Mouse (Mus musculus) thymus, adult 2 months (tissue): ENCODE measurements around the gene Hnrnpk.

Experiments
- CTCF ChIP-seq: fragments of 200-500 bp; IDR thresholded peaks from 2 replicates; pipeline ENCODE4 v1.5.1; 2012; ENCODE audit warnings: mild to moderate bottlenecking, control low read depth, low read length, moderate library complexity, borderline replicate concordance; ENCODE audit not compliant: control insufficient read depth, poor library complexity, insufficient read depth; ENCODE audit errors: extremely low read depth
- POLR2A ChIP-seq: fragments of 200-500 bp; IDR thresholded peaks from 2 replicates; pipeline ENCODE4 v1.6.1; 2012; ENCODE audit warnings: mild to moderate bottlenecking, low read length, control low read depth, moderate library complexity; ENCODE audit not compliant: control insufficient read depth, poor library complexity, insufficient read depth; ENCODE audit errors: extremely low read depth

DNA sequence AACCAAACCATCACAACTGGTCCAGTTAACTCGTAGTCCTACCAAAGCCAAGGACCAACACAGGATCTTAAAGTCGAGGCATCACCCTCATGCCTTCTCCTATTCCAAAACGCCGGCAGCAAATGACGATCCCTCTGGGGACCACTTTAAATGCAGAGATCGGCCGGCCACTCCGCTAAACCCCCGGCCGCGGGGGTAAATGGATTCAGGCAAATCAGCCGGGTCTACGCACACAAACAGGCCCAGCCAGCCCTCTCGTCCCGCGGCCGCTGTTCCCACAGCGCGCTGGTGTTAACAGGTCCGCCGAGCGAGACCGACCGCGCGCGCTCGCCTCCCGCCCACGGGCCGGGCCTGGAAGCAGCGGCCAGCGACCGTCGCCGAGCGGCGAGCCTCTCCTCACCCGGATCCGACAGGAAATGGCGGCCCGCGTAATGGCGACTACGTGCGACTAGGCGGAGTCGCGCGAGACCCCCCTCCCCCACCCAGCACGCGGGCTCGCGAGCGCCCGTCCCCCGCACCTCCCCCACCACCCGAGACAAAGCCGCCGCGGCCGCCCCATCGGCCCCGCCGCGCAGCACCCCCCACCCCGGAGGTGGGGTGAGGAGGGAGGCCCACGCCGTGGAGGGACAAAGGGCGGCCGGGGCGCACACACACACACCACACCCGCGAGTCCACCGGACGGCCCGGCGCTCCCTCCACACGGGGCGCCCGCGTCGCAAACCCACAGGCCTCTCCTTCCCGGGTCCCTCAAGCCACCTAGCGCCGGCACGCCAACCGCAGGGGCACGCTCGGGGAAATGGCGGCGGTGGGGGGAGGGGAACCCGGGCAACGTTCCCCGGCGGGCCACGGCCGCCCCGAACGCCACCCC is 1.8 kb downstream of the Hnrnpk start:
- TF ChIP-seq CTCF = 0 out of 2 replicates have a peak, but pooled peaks have one; percentile 8
- TF ChIP-seq POLR2A = no peak; the same call in 1 of the 2 replicates
